Mouse (Mus musculus) lung, embryonic 16.5 days (tissue): ENCODE results near the gene Susd1. TPM values are rescaled to one million over a fixed set of nuclear protein-coding genes. Genes with fewer than 3 reads are reported as not detected.
A peak's percentile ranks its signal among the peaks of the same experiment; 100 is the strongest.

Experiments used
- ATAC-seq: fragments of 200-750 bp; cut with Nextera tagmentation; 2 replicates; pipeline ENCODE4 v1.8.0; 2017; ENCODE audit warnings: low read depth, mild to moderate bottlenecking, moderate library complexity
- H3K27ac ChIP-seq: fragments of 300-500 bp; sonication (generic); 2 replicates; pipeline ENCODE4 v1.5.1; 2014; ENCODE audit warnings: mild to moderate bottlenecking, control low read depth, low read length
- H3K27me3 ChIP-seq: fragments of 300-500 bp; sonication (generic); 2 replicates; pipeline ENCODE4 v1.6.1; 2014; ENCODE audit warnings: low read depth, low read length, mixed read lengths; ENCODE audit not compliant: control insufficient read depth, insufficient read depth
- H3K36me3 ChIP-seq: fragments of 300-500 bp; sonication (generic); 2 replicates; pipeline ENCODE4 v1.6.1; 2014; ENCODE audit warnings: low read length; ENCODE audit not compliant: control insufficient read depth, insufficient read depth
- H3K4me1 ChIP-seq: fragments of 300-500 bp; sonication (generic); replicated peaks from 2 replicates; pipeline ENCODE4 v1.6.1; 2014; ENCODE audit warnings: low read length, mixed read lengths; ENCODE audit not compliant: control insufficient read depth, insufficient read depth
- H3K4me2 ChIP-seq: fragments of 300-500 bp; sonication (generic); 2 replicates; pipeline ENCODE4 v1.6.1; 2014; ENCODE audit warnings: low read depth, low read length, control low read depth
- H3K4me3 ChIP-seq: fragments of 300-500 bp; sonication (generic); 2 replicates; pipeline ENCODE4 v1.5.1; 2014; ENCODE audit warnings: mild to moderate bottlenecking, low read length, control low read depth
- H3K9ac ChIP-seq: fragments of 300-500 bp; sonication (generic); 2 replicates; pipeline ENCODE4 v1.6.1; 2014; ENCODE audit warnings: low read length, control low read depth
- H3K9me3 ChIP-seq: fragments of 300-500 bp; sonication (generic); 2 replicates; pipeline ENCODE4 v1.6.1; 2016; ENCODE audit warnings: low read length; ENCODE audit not compliant: control insufficient read depth
- WGBS: fragments of 180-500 bp; shearing (Covaris S2); extraction: QIAGEN DNeasy Blood & Tissue Kit; methylation state at CpG from one replicate; pipeline ENCODE4 v1.1.7; 2014; 5-methylcytosine and 5-hydroxymethylcytosine counted together
- polyA plus RNA-seq: library from polyadenylated mRNA; unstranded; fragments of >200 nt; fragmentation: Nextera tagmentation; extraction: Ambion mirVana; gene quantifications from 2 replicates; pipeline ENCODE4 v1.2.1, GENCODE M21; 2015

Susd1 gene
- polyA plus RNA-seq, 1 experiment from 2014 or later, result 8.6 TPM

DNA sequence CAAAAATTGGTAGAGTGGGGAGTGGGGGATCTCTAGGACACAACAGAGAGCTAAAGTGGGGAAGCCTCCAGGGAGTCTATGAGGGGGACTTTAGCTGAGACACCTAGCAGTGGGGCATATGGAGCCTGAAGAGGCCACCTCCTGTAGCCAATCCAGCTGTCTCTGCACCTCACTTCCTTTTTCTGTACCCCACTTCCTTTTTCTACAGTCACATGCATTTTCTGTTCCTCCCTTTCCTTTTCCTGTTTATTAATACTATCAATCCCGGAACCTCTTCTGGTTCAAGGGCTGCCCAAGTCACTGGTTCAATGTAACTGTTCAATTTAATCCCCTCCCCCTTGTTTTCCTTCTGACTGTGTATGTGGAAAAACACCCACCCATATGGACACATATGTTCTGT lies 2.8 kb upstream of the Susd1 start:
- H3K4me2 ChIP-seq, result no peak overlapping the region
- no peak overlapping the region for H3K9ac ChIP-seq
- peaks cover 5% of the 10 kb centered on the region; the same call in 1 of the 2 replicates for H3K4me1 ChIP-seq
- no peaks in the 10 kb centered on the region for H3K9me3 ChIP-seq
- no peaks in the 10 kb centered on the region; the same call in 1 of the 2 replicates for H3K27me3 ChIP-seq
- H3K27ac ChIP-seq, result no peak overlapping the region
- no peak overlapping the region for H3K4me3 ChIP-seq
- H3K36me3 ChIP-seq, result no peaks in the 10 kb centered on the region
- WGBS, result 52% methylated on average over 1 of the region's 1 CpGs
- no peak for ATAC-seq

DNA sequence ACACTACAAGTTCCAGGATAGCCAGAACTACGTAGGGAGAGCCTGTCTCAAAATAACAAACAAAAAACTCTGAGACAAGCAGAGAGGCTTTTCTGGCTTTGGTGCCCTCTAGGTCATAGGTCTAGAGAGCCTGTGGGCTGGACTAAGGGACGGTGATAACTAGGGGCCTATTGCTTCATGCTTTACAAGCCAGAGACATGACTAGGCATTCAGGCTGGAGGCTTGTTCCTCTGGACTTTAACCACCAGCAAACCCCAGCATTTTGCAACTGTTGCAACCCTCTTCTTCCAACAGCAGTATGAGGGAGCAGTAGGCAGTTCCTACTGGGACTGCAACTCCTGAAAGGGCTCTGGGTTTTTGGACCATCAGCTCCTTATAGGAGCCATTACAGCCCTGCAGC lies 1.5 kb upstream of the Susd1 start:
- Histone ChIP-seq H3K4me1 (peaks cover 5% of the 10 kb centered on the region; the same call in 1 of the 2 replicates), H3K27me3 (no peaks in the 10 kb centered on the region; the same call in 1 of the 2 replicates), H3K9me3 (no peaks in the 10 kb centered on the region), H3K27ac (no peak overlapping the region), H3K9ac (no peak overlapping the region), H3K36me3 (no peaks in the 10 kb centered on the region), H3K4me2 (no peak overlapping the region), H3K4me3 (no peak overlapping the region)
- WGBS, result 63% methylated on average over 2 of the region's 2 CpGs
- no peak for ATAC-seq

DNA sequence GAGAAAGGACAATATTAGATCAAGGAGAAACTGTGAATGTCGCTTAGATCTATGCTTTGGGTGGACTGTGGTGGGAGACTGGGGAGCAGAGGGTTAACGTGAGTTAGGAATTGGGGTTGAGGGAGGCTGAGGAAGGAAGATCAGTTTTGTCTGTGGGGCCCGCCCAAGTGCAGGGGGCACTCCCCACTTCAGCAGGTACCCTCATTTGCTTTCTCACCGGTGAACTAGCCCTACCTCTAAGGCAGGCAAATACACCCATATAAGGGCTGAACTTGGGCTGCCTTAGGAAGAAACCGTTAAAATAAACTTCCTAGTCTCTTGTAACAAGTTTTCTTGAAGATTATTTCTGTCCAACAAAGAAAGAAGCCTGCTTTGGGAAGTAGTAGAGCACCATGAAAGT lies 608 bp upstream of the Susd1 start:
- Histone ChIP-seq H3K9me3 (no peaks in the 10 kb centered on the region), H3K27me3 (no peaks in the 10 kb centered on the region; the same call in 1 of the 2 replicates), H3K4me1 (peaks cover 12% of the 10 kb centered on the region; the same call in 1 of the 2 replicates), H3K36me3 (no peaks in the 10 kb centered on the region), H3K4me2 (peak overlapping the region; percentile 100), H3K9ac (peak overlapping the region; percentile 84; the same call in 1 of the 2 replicates), H3K4me3 (peak overlapping the region; percentile 74), H3K27ac (peak overlapping the region; percentile 83; the same call in 1 of the 2 replicates)
- no peak for ATAC-seq
- 27% methylated on average over 5 of the region's 5 CpGs for WGBS

DNA sequence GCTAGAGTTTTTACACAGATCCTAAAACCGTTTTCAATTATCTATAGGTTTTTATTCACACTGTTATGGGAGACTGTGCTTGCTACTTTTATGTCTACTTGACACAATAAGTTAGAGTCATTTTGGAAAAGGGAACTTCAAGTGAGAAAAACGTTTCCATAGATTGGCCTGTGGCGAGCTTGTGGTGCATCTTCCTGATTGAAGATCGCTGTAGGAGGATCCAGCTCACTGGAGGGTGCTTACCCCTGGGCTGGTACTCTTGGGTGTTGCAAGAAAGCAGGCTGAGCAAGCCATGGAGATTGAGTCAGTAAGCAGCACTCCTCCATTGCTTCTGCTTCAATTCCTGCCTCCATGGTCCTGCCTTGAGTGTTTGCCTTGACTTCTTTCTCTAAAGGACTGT lies 2.5 kb downstream of the Susd1 start:
- no peaks in the 10 kb centered on the region for H3K9me3 ChIP-seq
- H3K27ac ChIP-seq, result no peak overlapping the region
- no peaks in the 10 kb centered on the region; the same call in 1 of the 2 replicates for H3K27me3 ChIP-seq
- no peak overlapping the region for H3K4me3 ChIP-seq
- H3K4me1 ChIP-seq, result peaks cover 19% of the 10 kb centered on the region; the same call in 1 of the 2 replicates
- WGBS, result 89% methylated on average over 4 of the region's 4 CpGs
- no peak overlapping the region for H3K9ac ChIP-seq
- no peaks in the 10 kb centered on the region for H3K36me3 ChIP-seq
- ATAC-seq, result no peak
- H3K4me2 ChIP-seq, result no peak overlapping the region

DNA sequence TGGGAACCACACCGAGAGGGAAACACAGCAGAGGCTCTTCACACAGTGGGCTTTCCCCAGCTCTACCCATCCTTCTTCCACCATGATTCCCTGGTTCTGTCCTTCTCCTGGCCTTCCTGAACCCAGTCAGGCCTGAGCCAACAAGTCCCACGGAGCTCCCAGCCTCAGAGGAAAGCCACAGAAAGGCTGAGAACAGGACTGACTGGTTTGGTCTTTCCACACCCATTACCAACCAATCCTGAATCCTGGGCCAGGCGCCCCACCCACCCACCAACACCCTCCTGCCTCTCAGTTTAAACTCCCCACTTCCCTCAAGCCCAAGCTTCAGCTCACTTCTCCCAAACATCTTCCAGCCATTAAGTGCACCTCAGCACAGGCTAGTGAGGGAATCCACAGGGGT lies 4.4 kb downstream of the Susd1 start:
- Histone ChIP-seq H3K4me1 (peaks cover 19% of the 10 kb centered on the region; the same call in 1 of the 2 replicates), H3K27ac (peak overlapping the region; percentile 69), H3K4me2 (no peak overlapping the region; the same call in 1 of the 2 replicates), H3K9me3 (no peaks in the 10 kb centered on the region), H3K36me3 (no peaks in the 10 kb centered on the region), H3K9ac (no peak overlapping the region), H3K27me3 (no peaks in the 10 kb centered on the region; the same call in 1 of the 2 replicates), H3K4me3 (no peak overlapping the region)
- 57% methylated on average over 3 of the region's 3 CpGs for WGBS
- ATAC-seq, result peak; percentile 71

DNA sequence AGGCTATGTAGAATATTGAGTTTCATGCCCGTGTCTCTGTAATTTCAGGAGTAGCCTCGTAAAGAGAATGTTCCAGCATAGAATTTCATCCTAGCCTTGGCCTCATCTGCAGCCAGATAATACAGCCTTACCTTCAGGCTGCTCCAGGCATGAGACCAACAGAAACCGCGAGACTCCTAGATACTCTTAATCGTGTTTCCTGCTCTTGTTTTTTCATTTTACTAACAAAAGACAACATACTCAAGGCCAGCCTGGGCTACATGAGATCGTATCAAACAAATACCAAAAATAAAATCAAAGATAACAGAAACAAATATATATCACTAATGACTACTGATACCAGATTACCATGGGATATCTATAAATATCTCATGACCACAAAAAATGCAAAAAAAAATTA lies 9.3 kb downstream of the Susd1 start:
- H3K9me3 ChIP-seq, result no peaks in the 10 kb centered on the region
- WGBS, result 75% methylated on average over 6 of the region's 6 CpGs
- no peak for ATAC-seq

DNA sequence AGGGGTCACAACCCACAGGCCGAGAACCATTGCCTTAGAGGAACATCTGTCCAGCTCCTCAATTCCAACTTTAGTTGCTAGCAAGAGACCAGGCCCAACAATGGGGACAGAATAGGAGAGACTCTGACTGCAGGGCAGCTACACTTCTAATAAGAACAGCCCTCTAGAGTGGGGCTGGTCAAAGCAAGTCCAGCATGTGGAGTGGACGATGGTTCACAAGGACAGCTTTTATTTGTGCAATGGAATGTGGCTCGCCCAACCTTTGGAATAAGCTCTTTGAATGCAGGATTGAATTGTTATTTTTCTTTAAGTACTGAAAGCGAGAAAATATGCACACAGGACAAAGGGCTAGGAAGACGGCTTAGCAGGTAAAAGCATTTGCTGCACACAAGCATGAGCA lies 12.0 kb downstream of the Susd1 start:
- no peaks in the 10 kb centered on the region for H3K36me3 ChIP-seq
- H3K4me3 ChIP-seq, result no peak overlapping the region
- 0 out of 2 replicates have a peak, but pooled peaks have one; percentile 18 for ATAC-seq
- H3K27ac ChIP-seq, result no peak overlapping the region; the same call in 1 of the 2 replicates
- H3K9me3 ChIP-seq, result no peaks in the 10 kb centered on the region
- peaks cover 17% of the 10 kb centered on the region for H3K4me1 ChIP-seq
- H3K27me3 ChIP-seq, result no peaks in the 10 kb centered on the region
- 76% methylated on average over 5 of the region's 5 CpGs for WGBS
- no peak overlapping the region for H3K4me2 ChIP-seq
- no peak overlapping the region for H3K9ac ChIP-seq

More for the DNA sequence above, 9.3 kb downstream of the Susd1 start:
- no peaks in the 10 kb centered on the region for H3K27me3 ChIP-seq
- no peak overlapping the region for H3K9ac ChIP-seq
- H3K4me3 ChIP-seq, result no peak overlapping the region
- H3K4me2 ChIP-seq, result no peak overlapping the region
- H3K27ac ChIP-seq, result no peak overlapping the region
- peaks cover 13% of the 10 kb centered on the region for H3K4me1 ChIP-seq
- H3K36me3 ChIP-seq, result no peaks in the 10 kb centered on the region

DNA sequence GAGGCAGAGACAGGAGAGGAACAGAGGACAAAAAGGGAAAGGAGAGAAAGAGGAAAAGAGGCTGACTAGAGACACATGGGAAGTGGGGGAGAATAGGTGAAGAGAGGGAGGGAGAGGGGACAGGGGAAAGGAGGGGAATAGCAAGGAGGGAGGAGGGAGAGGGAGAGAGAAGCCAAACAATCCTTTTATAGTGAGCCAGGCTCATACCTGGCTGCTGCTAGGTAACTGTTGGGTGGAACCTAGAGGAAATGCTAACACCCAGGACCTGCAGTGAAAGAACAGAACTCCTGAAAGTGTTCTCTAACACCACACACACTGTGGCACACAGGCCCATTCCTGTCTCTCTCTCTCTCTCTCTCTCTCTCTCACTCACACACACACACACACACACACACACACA lies 15.6 kb downstream of the Susd1 start:
- H3K4me3 ChIP-seq, result no peak overlapping the region
- no peaks in the 10 kb centered on the region for H3K36me3 ChIP-seq
- peak overlapping the region; percentile 91 for H3K27ac ChIP-seq
- no peaks in the 10 kb centered on the region for H3K9me3 ChIP-seq
- H3K4me1 ChIP-seq, result peaks cover 30% of the 10 kb centered on the region
- peak; percentile 65 for ATAC-seq
- H3K27me3 ChIP-seq, result no peaks in the 10 kb centered on the region
- no peak overlapping the region for H3K4me2 ChIP-seq
- H3K9ac ChIP-seq, result no peak overlapping the region

DNA sequence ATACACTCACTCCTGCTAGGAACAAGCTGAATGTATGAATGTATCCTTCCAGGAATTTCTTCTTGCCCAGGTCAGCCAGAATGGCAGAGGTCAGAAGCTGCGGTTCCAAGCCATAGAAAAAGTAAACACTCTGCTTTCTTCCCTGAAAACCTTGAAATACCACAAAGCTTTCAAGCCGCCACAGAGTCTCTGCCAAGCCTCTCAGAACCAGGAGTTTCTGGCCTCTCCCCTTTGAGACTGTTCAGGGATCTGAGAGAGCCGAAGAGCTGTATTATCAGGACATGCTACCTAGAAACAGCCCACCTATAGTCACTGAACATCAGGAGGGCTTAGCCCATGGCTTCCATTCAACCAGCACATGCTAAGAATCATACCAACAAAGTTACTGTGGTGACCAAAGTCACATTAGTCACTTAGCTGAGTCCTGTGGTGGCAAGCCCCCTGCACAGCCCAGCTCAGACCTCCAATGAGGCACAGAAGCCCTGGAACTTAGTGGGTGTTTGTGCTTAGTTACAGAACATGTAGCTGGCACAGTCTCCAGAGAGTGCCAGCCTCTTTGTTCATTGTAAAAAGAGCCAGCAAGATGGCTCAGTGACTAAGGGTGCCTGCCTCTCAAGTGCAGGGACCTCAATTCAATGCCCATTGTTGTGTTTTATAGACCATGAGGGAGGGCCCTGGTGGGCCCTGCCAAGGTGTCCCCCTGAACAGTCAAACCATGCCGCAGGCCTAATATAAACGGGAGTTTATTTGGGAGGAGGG lies 16.2 kb downstream of the Susd1 start:
- H3K36me3 ChIP-seq, result no peaks in the 10 kb centered on the region
- peak; percentile 68 for ATAC-seq
- no peaks in the 10 kb centered on the region for H3K9me3 ChIP-seq

More for the DNA sequence above, 16.2 kb downstream of the Susd1 start:
- Histone ChIP-seq H3K4me2 (no peak overlapping the region), H3K27me3 (no peaks in the 10 kb centered on the region), H3K27ac (peak overlapping the region; percentile 91), H3K4me1 (peaks cover 30% of the 10 kb centered on the region), H3K4me3 (no peak overlapping the region), H3K9ac (no peak overlapping the region)
- 25% methylated on average over 5 of the region's 5 CpGs for WGBS
